Mouse (Mus musculus): Measurements from ENCODE around the gene Adra2c. TPM values are rescaled to one million over a fixed set of nuclear protein-coding genes. Genes with fewer than 3 reads are reported as not detected.

Adra2c gene
- polyA plus RNA-seq, 2 experiments = not detected

DNA sequence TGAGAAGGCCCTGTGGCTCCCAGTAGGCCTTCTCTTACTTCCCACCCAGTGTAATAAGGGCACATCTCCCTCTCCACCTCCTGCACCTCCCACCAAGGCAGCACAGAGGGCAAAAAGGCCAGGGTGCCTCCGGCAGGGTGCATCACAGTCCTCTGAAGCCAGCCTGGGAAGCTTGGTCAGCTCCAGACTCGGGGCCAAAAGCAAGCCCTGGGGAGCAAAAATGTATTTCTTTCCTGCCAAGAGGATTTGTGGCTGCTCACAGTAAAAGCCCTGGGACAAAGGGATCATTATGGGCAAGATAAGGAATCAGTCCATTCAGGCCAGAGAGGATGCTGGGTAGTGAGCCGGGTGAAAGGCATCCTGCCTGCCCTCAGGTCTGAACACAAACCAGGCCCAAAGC is 7.2 kb downstream of the Adra2c start:
- ATAC-seq (ENCODE audit: insufficient read depth) (no peak), DNase-seq (ENCODE audit: low read depth in 3 of 3, low spot score in 3 of 3) (no peak)
- Histone ChIP-seq H3K9me3 (ENCODE audit: control insufficient read depth, low read length) (no peaks in the 10 kb centered on the region), H3K9ac (replicated peaks) (no peak overlapping the region), H3K27ac (no peak overlapping the region), H3K4me1 (replicated peaks; ENCODE audit: control insufficient read depth in 2 of 2, insufficient read depth in 2 of 2, low read length in 1 of 2) (no peaks in the 10 kb centered on the region), H3K36me3 (replicated peaks; ENCODE audit: control insufficient read depth, insufficient read depth, low read depth) (no peaks in the 10 kb centered on the region), H3K27me3 (ENCODE audit: control insufficient read depth, insufficient read depth, low read length) (peaks cover 18% of the 10 kb centered on the region), H3K4me3 (ENCODE audit: insufficient read depth in 1 of 2, low read depth in 2 of 2, low read length in 2 of 2) (no peak overlapping the region), H3K4me2 (ENCODE audit: low read depth) (no peak overlapping the region)
- WGBS (ENCODE audit: insufficient replicate concordance) = 29% methylated on average over 3 of the region's 3 CpGs
- TF ChIP-seq EP300 (IDR thresholded peaks at IDR 0.05; ENCODE audit: low read depth) (no peak), CTCF (IDR thresholded peaks at IDR 0.05; ENCODE audit: low read depth) (no peak)

DNA sequence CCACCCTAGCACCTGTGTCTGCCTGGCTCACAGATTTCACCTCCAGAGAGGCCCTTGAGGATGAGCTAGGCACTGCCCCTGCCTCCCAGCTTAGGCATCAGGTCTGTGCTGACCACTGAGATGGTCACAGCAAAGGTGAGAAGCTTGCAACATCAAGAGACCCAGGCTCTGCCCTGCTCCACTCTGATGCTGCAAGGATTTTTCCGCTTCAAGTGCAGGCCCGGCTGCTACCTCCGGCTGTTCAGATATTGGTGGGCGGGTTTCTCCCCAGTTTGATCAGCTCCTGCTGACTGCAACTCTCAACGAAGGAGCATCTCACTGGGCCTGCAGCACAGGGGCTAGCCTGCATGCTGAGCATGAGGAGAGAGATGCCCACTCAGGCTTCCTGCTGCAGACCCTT is 8.1 kb downstream of the Adra2c start:
- no peak overlapping the region for H3K4me2 ChIP-seq (ENCODE audit: low read depth)
- ATAC-seq (ENCODE audit: insufficient read depth) = no peak

DNA sequence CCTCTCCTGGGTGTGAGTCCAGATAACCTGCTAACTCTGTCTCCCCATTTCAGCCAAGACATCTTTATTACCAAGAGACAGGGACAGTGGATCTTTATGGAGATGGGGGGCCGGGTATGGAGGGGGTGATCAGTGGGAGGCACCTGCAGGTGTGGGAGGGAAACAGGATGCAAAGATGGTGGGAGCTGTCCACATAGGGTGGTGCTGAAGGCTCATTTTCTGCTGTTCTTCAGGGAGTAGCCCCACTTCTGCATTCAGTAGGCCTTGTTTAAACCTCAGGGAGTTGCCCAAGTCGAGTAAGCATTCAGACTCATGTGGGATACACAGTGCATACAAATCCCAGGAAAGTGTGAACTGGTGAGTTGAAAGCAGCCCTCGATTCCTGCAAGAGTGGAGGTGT is 21.5 kb downstream of the Adra2c start:
- H3K4me3 ChIP-seq (ENCODE audit: insufficient read depth in 1 of 2, low read depth in 2 of 2, low read length in 2 of 2) = no peak overlapping the region
- H3K9ac ChIP-seq (replicated peaks) = no peak overlapping the region
- H3K27me3 ChIP-seq (ENCODE audit: control insufficient read depth, insufficient read depth, low read length) = no peaks in the 10 kb centered on the region
- no peak for TF ChIP-seq EP300 (IDR thresholded peaks at IDR 0.05; ENCODE audit: low read depth)
- TF ChIP-seq CTCF (IDR thresholded peaks at IDR 0.05; ENCODE audit: low read depth) = no peak
- WGBS (ENCODE audit: insufficient replicate concordance) = 13% methylated on average over 3 of the region's 3 CpGs
- no peaks in the 10 kb centered on the region for H3K9me3 ChIP-seq (ENCODE audit: control insufficient read depth, low read length)
- no peaks in the 10 kb centered on the region for H3K36me3 ChIP-seq (replicated peaks; ENCODE audit: control insufficient read depth, insufficient read depth, low read depth)
- DNase-seq (ENCODE audit: low read depth in 3 of 3, low spot score in 3 of 3) = no peak
- H3K27ac ChIP-seq = no peak overlapping the region
- H3K4me1 ChIP-seq (replicated peaks; ENCODE audit: control insufficient read depth in 2 of 2, insufficient read depth in 2 of 2, low read length in 1 of 2) = no peaks in the 10 kb centered on the region
- no peak overlapping the region for H3K4me2 ChIP-seq (ENCODE audit: low read depth)
- ATAC-seq (ENCODE audit: insufficient read depth) = no peak

More for the DNA sequence above, 8.1 kb downstream of the Adra2c start:
- H3K36me3 ChIP-seq (replicated peaks; ENCODE audit: control insufficient read depth, insufficient read depth, low read depth) = no peaks in the 10 kb centered on the region
- 72% methylated on average over 5 of the region's 5 CpGs for WGBS (ENCODE audit: insufficient replicate concordance)
- no peak overlapping the region for H3K27ac ChIP-seq
- H3K4me3 ChIP-seq (ENCODE audit: insufficient read depth in 1 of 2, low read depth in 2 of 2, low read length in 2 of 2) = no peak overlapping the region
- DNase-seq (ENCODE audit: low read depth in 3 of 3, low spot score in 3 of 3) = no peak
- H3K4me1 ChIP-seq (replicated peaks; ENCODE audit: control insufficient read depth in 2 of 2, insufficient read depth in 2 of 2, low read length in 1 of 2) = no peaks in the 10 kb centered on the region
- H3K9ac ChIP-seq (replicated peaks) = no peak overlapping the region
- no peaks in the 10 kb centered on the region for H3K9me3 ChIP-seq (ENCODE audit: control insufficient read depth, low read length)
- TF ChIP-seq CTCF (IDR thresholded peaks at IDR 0.05; ENCODE audit: low read depth) (no peak), EP300 (IDR thresholded peaks at IDR 0.05; ENCODE audit: low read depth) (no peak)
- H3K27me3 ChIP-seq (ENCODE audit: control insufficient read depth, insufficient read depth, low read length) = peaks cover 9% of the 10 kb centered on the region

DNA sequence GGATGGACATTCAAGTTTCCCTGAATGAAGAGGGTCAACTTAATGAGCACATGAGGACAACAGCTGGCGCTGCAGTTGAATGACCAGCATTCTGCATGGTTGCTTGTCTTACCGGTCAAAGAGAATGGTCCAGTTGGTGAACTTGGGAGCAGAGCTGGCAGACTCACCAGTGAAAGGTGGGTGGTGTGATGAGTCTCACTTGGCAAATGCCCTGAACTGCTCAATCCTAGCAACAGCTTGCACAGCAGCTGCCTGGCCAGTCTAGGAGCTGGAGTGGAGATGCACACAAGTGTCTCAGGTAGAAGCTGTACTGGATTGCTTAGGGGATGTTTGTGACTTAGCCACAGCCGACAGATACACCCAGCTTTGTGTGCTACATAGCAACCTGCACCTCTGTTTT is 26.1 kb downstream of the Adra2c start:
- DNase-seq (ENCODE audit: low read depth in 3 of 3, low spot score in 3 of 3) (no peak), ATAC-seq (ENCODE audit: insufficient read depth) (no peak)
- Histone ChIP-seq H3K36me3 (replicated peaks; ENCODE audit: control insufficient read depth, insufficient read depth, low read depth) (no peaks in the 10 kb centered on the region), H3K4me3 (ENCODE audit: insufficient read depth in 1 of 2, low read depth in 2 of 2, low read length in 2 of 2) (no peak overlapping the region), H3K27ac (no peak overlapping the region), H3K9me3 (ENCODE audit: control insufficient read depth, low read length) (no peaks in the 10 kb centered on the region), H3K4me2 (ENCODE audit: low read depth) (no peak overlapping the region), H3K9ac (replicated peaks) (no peak overlapping the region), H3K4me1 (replicated peaks; ENCODE audit: control insufficient read depth in 2 of 2, insufficient read depth in 2 of 2, low read length in 1 of 2) (no peaks in the 10 kb centered on the region), H3K27me3 (ENCODE audit: control insufficient read depth, insufficient read depth, low read length) (no peaks in the 10 kb centered on the region)
- TF ChIP-seq CTCF (IDR thresholded peaks at IDR 0.05; ENCODE audit: low read depth) = no peak
- TF ChIP-seq EP300 (IDR thresholded peaks at IDR 0.05; ENCODE audit: low read depth) = no peak
- WGBS (ENCODE audit: insufficient replicate concordance) = 52% methylated on average over 3 of the region's 3 CpGs

DNA sequence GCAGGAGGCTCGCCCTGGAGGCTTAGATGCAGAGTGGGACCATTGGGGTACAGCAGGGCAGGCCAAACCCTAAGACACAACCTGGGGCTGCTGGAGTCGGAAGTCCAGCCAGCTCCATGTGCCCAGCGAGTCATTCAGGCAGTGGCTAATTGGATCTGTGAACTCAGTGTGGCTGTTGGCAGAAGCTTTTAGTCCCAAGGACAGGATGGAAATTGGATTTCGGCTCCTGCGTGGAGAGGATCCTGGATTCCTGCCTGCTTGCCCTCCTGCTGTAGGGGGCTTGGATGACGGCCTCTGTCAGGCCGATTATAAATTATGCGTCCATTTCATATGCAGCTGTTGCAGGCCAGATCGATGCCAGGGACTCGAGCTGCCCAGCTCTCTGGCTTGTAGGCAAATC is 27.2 kb downstream of the Adra2c start:
- no peak for TF ChIP-seq CTCF (IDR thresholded peaks at IDR 0.05; ENCODE audit: low read depth)
- TF ChIP-seq EP300 (IDR thresholded peaks at IDR 0.05; ENCODE audit: low read depth) = no peak
- WGBS (ENCODE audit: insufficient replicate concordance) = 55% methylated on average over 10 of the region's 10 CpGs

More for the DNA sequence above, 27.2 kb downstream of the Adra2c start:
- Histone ChIP-seq H3K4me2 (ENCODE audit: low read depth) (no peak overlapping the region), H3K4me3 (ENCODE audit: insufficient read depth in 1 of 2, low read depth in 2 of 2, low read length in 2 of 2) (no peak overlapping the region), H3K27me3 (ENCODE audit: control insufficient read depth, insufficient read depth, low read length) (no peaks in the 10 kb centered on the region), H3K27ac (no peak overlapping the region), H3K36me3 (replicated peaks; ENCODE audit: control insufficient read depth, insufficient read depth, low read depth) (no peaks in the 10 kb centered on the region), H3K9me3 (ENCODE audit: control insufficient read depth, low read length) (no peaks in the 10 kb centered on the region), H3K4me1 (replicated peaks; ENCODE audit: control insufficient read depth in 2 of 2, insufficient read depth in 2 of 2, low read length in 1 of 2) (no peaks in the 10 kb centered on the region), H3K9ac (replicated peaks) (no peak overlapping the region)
- ATAC-seq (ENCODE audit: insufficient read depth) (no peak), DNase-seq (ENCODE audit: low read depth in 3 of 3, low spot score in 3 of 3) (no peak)

Data from liver, embryonic 14.5 days (tissue).